Mouse (Mus musculus): ENCODE results near the gene Rps6kb1. TPM values are rescaled to one million over a fixed set of nuclear protein-coding genes. Genes with fewer than 3 reads are reported as not detected.

Gene Rps6kb1
- total and polyA plus RNA-seq, 3 experiments, result 39.3 to 73.6 (median 49.4) TPM

DNA sequence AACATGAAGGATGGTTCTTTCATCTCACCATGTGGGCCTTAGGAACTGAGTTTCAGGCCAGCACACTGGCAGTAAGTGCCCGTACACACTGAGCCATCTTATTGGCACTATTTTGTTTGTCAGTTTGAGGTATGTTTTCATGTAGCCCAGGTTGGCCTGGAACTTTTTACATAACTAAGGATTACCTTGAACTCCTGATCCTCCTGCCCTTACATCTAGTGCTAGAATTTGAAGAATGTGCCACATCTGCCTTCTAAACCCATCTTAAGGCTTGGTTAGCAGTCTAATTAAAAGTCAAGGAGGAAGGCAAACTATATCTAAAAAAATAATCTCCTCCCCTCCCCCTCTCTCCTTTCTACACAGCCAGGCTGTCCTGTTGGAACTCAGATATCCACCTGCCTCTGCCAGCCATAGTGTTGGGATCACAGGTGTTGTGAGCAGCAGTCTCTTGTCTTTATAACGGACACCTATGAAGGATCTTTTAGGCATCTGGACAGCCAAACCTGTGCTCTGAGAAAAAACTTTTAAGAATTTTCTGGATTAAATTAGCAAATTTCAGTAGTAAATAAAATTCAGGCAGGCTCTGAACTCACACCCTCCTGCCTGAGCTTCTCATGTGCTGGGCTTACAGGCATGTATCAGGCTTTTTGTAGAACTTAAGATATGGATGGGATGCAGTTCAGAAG, 47.5 kb upstream of the Rps6kb1 start (continued):
- no peak for TF ChIP-seq MAFK (IDR thresholded peaks at IDR 0.05; ENCODE audit: borderline replicate concordance, low read depth, low read length)
- TF ChIP-seq NRF1 (IDR thresholded peaks at IDR 0.05; ENCODE audit: insufficient read depth, low read depth, low read length, poor library complexity, severe bottlenecking), result no peak
- TF ChIP-seq TAL1 (IDR thresholded peaks at IDR 0.05; ENCODE audit: low read length), result no peak

DNA sequence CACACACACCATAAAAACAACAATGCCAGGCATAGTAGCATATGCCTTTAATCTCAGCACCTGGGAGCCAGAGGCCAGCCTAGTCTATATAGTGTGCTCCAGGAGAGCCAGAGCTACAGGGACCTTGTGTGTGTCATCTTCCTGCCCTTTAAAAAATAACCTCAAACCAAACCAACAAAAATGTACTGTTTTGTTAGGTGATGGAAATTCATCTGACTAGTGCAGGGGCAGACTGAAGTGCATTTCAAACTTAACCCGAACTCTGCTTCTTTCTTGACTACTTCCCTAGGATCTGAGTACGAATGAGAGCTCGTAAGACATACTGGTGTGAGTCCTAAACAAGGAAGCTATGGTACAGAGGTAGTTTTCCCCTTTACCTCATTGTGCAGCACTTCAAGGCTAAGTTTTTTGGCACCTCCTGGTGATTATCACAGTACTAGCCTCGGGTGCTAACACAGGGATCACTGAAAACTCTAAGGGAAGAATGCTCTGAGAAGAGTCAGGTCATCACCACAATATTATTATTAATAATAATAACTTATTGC, 46.8 kb upstream of the Rps6kb1 start:
- Histone ChIP-seq H3K9me3 (replicated peaks; ENCODE audit: insufficient read depth, low read length) (no peaks in the 10 kb centered on the region), H3K4me1 (ENCODE audit: control insufficient read depth in 1 of 2, insufficient read depth in 2 of 2, low read length in 2 of 2) (peaks cover 29 to 35% of the 10 kb centered on the region in 2 experiments), H3K27me3 (ENCODE audit: control insufficient read depth in 1 of 2, insufficient read depth in 2 of 2, low read length in 2 of 2) (no peaks in the 10 kb centered on the region), H3K79me2 (ENCODE audit: control insufficient read depth, insufficient read depth, low read length, poor library complexity) (peaks cover 6% of the 10 kb centered on the region), H3K4me3 (ENCODE audit: control insufficient read depth in 1 of 2, insufficient read depth in 1 of 2, low read depth in 2 of 2, low read length in 2 of 2) (no peak overlapping the region), H3K36me3 (ENCODE audit: control insufficient read depth in 1 of 2, insufficient read depth in 2 of 2, low read length in 2 of 2) (peaks cover 0 to 56% of the 10 kb centered on the region in 2 experiments; a peak in 2 of 4 replicates), H3K27ac (ENCODE audit: control insufficient read depth, low read depth, low read length) (peak overlapping the region; percentile 100), H3K9ac (ENCODE audit: control insufficient read depth, low read depth, low read length, poor library complexity, severe bottlenecking) (no peak overlapping the region)
- TF ChIP-seq ETS1 (IDR thresholded peaks at IDR 0.05; ENCODE audit: low read depth, low read length), result 0 out of 2 replicates have a peak, but pooled peaks have one; percentile 28
- peak; percentile 14; the same call in 1 of the 2 replicates for TF ChIP-seq TBP (IDR thresholded peaks at IDR 0.05; ENCODE audit: low read depth, low read length)
- TF ChIP-seq HCFC1 (IDR thresholded peaks at IDR 0.05; ENCODE audit: low read depth, low read length), result no peak
- peak; percentile 56 for DNase-seq (ENCODE audit: low read depth, low spot score)

DNA sequence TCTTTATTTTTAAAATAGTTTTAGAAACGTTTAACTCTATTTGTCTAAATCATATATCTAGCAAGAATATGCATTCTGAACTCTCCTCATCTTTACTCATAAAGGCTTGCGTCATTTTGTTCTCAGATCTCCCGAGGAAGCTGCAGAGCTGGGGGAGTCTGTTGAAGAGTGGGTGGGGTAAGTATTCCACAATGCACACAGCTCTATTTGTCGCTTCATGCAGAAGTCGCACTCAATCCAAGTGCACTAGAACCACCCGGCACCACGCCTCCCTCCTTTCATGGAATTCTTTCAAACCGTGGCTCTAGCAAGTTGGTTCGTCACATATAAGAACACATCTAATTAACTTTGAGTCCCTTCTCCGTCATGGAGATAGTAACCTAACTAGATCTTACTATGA, 46.0 kb upstream of the Rps6kb1 start:
- DNase-seq (ENCODE audit: low read depth, low spot score), result no peak
- Histone ChIP-seq H3K9ac (ENCODE audit: control insufficient read depth, low read depth, low read length, poor library complexity, severe bottlenecking) (no peak overlapping the region), H3K36me3 (ENCODE audit: control insufficient read depth in 1 of 2, insufficient read depth in 2 of 2, low read length in 2 of 2) (peaks cover 0 to 54% of the 10 kb centered on the region in 2 experiments; a peak in 2 of 4 replicates), H3K4me1 (ENCODE audit: control insufficient read depth in 1 of 2, insufficient read depth in 2 of 2, low read length in 2 of 2) (peaks cover 29 to 35% of the 10 kb centered on the region in 2 experiments), H3K27me3 (ENCODE audit: control insufficient read depth in 1 of 2, insufficient read depth in 2 of 2, low read length in 2 of 2) (no peaks in the 10 kb centered on the region), H3K9me3 (replicated peaks; ENCODE audit: insufficient read depth, low read length) (no peaks in the 10 kb centered on the region), H3K79me2 (ENCODE audit: control insufficient read depth, insufficient read depth, low read length, poor library complexity) (peaks cover 12% of the 10 kb centered on the region), H3K27ac (ENCODE audit: control insufficient read depth, low read depth, low read length) (no peak overlapping the region), H3K4me3 (ENCODE audit: control insufficient read depth in 1 of 2, insufficient read depth in 1 of 2, low read depth in 2 of 2, low read length in 2 of 2) (no peak overlapping the region)
- TF ChIP-seq TCF12 (IDR thresholded peaks at IDR 0.05; ENCODE audit: low read depth, low read length), result no peak
- no peak for TF ChIP-seq HCFC1 (IDR thresholded peaks at IDR 0.05; ENCODE audit: low read depth, low read length)
- TF ChIP-seq USF2 (IDR thresholded peaks at IDR 0.05; ENCODE audit: borderline replicate concordance in 1 of 2, insufficient read depth in 1 of 2, low read depth in 1 of 2, low read length in 2 of 2), result no peak
- no peak for TF ChIP-seq NRF1 (IDR thresholded peaks at IDR 0.05; ENCODE audit: insufficient read depth, low read depth, low read length, poor library complexity, severe bottlenecking)
- no peak for TF ChIP-seq SMC3 (IDR thresholded peaks at IDR 0.05; ENCODE audit: low read depth, low read length)
- no peak for TF ChIP-seq CHD1 (IDR thresholded peaks at IDR 0.05; ENCODE audit: low read depth, low read length)
- TF ChIP-seq ETS1 (IDR thresholded peaks at IDR 0.05; ENCODE audit: low read depth, low read length), result no peak
- TF ChIP-seq POLR2A (IDR thresholded peaks at IDR 0.05; ENCODE audit: control insufficient read depth in 1 of 2, insufficient read depth in 1 of 2, low read depth in 1 of 2, low read length in 2 of 2, poor library complexity in 1 of 2), result no peak
- TF ChIP-seq ELF1 (IDR thresholded peaks at IDR 0.05; ENCODE audit: low read depth, low read length), result no peak
- TF ChIP-seq BHLHE40 (IDR thresholded peaks at IDR 0.05; ENCODE audit: borderline replicate concordance, low read depth, low read length), result no peak
- no peak for TF ChIP-seq E2F4 (IDR thresholded peaks at IDR 0.05; ENCODE audit: borderline replicate concordance, low read depth, low read length)
- no peak for TF ChIP-seq CTCF (IDR thresholded peaks at IDR 0.05 in 2 of 3, conservative IDR thresholded peaks at IDR 0.05 in 1 of 3; ENCODE audit: control insufficient read depth in 1 of 3, insufficient read depth in 1 of 3, low read depth in 2 of 3, low read length in 3 of 3, poor library complexity in 1 of 3, severe bottlenecking in 1 of 3)
- no peak for TF ChIP-seq POLR2AphosphoS2 (IDR thresholded peaks at IDR 0.05; ENCODE audit: low read length)
- TF ChIP-seq GABPA (IDR thresholded peaks at IDR 0.05; ENCODE audit: low read depth, low read length), result no peak
- no peak for TF ChIP-seq MYC (IDR thresholded peaks at IDR 0.05; ENCODE audit: low read depth, low read length)
- TF ChIP-seq JUND (IDR thresholded peaks at IDR 0.05; ENCODE audit: low read depth, low read length), result no peak
- TF ChIP-seq ZC3H11A (IDR thresholded peaks at IDR 0.05; ENCODE audit: low read depth, low read length), result no peak
- TF ChIP-seq TBP (IDR thresholded peaks at IDR 0.05; ENCODE audit: low read depth, low read length), result no peak
